Mouse (Mus musculus) heart, postnatal 4 days (tissue): Measurements from ENCODE around the gene Fblim1. TPM values are rescaled to one million over a fixed set of nuclear protein-coding genes. Genes with fewer than 3 reads are reported as not detected.

ENCODE experiments used
- DNase-seq: peaks from one replicate; pipeline ENCODE4 v3.0.0; 2021
- total RNA-seq, 2 experiments: library from RNA; stranded (reverse); gene quantifications; 2 replicates each; pipeline ENCODE4 v1.2.3; 2021

Fblim1 gene
- total RNA-seq: 100 to 1,000 TPM; 122 to 145 TPM

- peak; percentile 5 for DNase-seq
Measured at GRCm38 (mm10) chr4:141605861-141606260, at the start of gene Fblim1. Gene Fblim1, minus strand, starts transcription at chr4:141606096.

DNA sequence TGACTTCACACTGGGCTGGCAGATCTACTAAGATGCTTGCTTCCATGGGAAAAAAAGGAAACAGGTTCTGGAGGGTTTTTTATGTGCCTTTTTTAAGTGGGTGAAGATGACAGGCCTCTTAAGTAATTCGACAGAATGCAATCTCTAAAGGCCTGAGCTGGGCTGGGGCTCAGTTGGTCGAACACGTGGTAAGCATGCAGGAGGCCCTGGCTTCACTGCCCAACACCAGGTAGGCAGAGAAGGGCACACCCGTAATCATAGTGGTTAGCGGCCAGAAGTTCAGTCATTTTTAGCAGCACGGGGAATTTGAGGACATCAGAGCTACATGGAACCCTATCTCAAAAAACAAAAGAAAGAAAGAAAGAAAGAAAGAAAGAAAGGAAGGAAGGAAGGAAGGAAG is 48.6 kb upstream of the Fblim1 start:
- DNase-seq: no peak

DNA sequence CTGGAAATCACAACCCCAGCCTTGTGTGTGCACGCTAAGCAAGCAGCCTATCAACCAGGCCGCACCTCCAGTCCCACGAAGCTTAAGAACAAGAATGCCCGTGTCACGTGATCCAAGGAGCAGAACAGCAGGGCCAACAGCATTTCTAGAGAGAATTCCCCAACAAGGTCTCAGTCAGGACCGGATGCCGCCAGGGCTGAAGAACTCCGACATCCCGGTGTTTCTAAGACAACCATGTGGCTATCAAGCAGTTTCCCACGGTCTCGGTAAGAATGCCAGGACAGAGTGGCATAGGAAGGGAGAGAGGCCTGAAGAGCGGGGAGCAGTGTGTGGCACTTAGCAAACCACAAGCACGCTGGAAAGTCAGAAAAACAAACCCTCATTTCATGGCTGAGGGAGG is 47.9 kb upstream of the Fblim1 start:
- DNase-seq: no peak

DNA sequence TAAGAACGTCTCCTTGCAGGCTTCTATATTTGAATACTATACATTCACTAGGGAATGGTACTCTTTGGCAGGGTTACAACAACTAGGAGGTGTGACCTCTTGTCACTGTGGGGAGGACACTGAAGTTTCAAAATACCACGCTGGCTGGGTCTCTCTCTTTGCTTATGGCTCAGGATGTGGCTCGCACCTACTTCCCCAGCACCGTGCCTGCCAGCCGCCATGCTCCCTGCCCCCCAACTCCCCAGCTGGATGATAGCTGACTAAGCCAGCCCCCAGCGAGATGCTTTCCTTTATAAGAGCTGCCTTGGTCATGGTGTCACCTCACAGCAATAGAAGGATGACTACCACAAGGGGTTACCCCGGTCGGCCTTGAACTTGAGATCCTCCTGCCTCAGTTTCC is 47.1 kb upstream of the Fblim1 start:
- DNase-seq: no peak

GRCm38 (mm10) chr4:141651944-141652343 is 46.0 kb upstream of the Fblim1 start:
- no peak for DNase-seq

GRCm38 (mm10) chr4:141651286-141651685 is 45.4 kb upstream of the Fblim1 start:
- no peak for DNase-seq

- peak; percentile 61 for DNase-seq
Measured at GRCm38 (mm10) chr4:141649244-141649643, 43.3 kb upstream of the Fblim1 start.

DNA sequence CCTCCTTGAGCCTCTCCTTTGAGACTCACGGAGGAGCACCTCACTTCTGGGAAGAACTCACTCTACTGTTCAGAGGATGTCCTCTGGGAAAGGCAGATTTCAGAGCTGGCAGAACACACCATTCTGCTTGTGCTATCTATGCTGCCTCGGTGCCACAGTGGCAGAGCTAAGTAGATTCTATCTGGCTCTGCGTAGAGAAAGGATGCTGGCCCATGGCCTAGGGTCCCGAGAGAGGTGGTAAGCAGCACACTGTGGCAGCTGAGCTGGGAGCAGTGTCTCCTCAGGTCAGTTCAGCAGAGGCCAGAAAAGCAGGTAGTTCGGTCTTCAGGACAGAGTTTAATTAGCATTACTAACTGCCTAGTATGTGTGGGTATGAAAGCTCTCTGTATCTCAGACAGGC is 42.4 kb upstream of the Fblim1 start:
- DNase-seq: no peak

DNA sequence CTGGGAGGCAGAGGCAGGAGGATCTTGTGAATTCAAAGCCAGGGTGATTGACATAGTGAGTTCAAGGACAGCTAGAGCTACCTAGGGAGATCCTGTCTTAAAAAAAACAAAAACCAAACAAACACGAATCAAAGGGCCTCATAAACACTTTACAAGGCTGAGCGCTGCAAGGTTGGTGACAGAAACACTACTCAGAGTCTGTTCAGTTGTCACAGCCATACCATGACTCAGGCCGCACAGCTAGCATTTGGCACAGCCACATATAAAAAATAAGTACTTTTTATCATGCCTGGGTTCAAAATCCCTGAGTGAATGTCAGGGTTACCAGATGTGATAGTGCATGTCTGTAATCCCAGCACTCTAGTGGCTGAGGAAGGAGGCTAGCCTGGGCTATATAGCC is 41.3 kb upstream of the Fblim1 start:
- no peak for DNase-seq

- DNase-seq: no peak
Measured at GRCm38 (mm10) chr4:141645988-141646387, 40.1 kb upstream of the Fblim1 start.

DNA sequence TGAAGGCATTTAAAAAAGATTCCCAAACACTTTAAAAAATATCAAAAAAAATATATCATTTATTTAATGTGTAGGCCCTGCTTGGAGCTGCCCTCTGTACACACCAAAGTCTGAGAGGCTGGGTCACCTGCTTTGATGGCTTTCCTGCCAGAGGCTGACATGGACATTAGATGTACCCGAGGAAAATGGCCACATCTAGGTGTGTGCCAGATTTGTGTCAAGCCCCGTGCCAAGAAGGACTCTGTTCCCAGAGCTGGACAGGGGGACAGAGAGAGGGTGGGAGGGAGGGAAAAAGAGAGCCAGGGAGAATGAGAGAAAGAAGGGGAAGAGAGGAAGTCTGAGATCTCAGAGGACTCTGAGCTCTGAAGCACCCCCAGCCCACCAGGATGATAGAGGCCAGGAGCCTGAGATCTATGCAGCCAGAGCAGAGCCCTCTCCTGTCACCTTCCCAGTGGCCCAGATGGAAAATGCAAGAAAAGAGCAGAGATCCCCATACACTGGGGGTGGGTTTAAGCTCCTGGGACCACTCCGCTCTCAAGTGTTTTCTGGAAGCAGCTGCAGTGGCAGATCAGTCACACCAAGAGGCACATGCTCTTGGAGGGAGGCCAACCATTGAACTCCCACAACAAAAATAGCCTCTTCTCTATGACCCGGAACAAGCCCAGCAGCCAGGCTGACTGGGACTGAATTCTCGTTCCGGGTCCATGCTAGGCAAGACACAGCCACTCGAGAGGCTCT is 37.4 kb upstream of the Fblim1 start:
- DNase-seq: peak; percentile 87

DNA sequence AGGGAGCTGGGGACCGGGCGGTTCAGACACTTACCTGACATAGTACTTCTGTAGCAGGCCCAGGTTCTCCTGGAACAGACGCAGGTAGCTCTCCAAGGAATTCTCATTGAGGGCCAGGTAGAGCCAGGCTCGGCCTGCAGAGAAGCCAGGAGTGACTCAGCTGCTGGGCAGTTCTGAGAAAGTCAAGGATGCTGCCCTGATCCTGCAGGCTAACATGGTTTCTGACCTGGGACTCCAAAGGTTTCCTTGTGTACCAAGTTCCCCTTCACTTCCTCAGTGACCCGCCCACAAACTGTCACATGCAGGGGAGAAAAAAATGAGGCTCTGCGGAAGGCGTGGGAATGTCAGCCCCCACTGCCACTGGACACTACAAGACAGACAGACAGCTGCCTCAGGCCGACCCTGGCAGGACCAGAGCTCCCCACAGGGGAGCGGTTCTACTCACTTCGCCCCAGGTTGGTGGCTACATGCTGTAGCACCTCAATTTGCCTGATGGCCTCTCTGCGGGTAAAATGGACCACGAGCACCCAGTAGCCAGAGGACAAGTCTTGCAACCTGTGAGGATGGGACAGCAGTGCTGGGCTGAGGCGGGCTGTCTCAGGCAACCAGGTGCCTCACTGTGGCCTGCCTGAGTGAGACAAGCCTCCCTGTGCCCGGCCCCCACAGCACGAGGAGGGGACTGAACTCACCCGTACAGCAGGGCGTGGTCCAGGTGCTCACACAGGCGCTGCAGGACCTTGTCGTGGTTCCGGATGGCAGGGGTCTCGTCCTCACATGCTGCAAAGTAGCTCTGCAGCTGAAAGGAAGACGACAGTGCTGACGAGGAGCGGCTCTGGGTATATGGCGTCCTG is 36.3 kb upstream of the Fblim1 start:
- DNase-seq: no peak

GRCm38 (mm10) chr4:141641353-141641771 is 35.5 kb upstream of the Fblim1 start:
- DNase-seq: peak; percentile 46

DNA sequence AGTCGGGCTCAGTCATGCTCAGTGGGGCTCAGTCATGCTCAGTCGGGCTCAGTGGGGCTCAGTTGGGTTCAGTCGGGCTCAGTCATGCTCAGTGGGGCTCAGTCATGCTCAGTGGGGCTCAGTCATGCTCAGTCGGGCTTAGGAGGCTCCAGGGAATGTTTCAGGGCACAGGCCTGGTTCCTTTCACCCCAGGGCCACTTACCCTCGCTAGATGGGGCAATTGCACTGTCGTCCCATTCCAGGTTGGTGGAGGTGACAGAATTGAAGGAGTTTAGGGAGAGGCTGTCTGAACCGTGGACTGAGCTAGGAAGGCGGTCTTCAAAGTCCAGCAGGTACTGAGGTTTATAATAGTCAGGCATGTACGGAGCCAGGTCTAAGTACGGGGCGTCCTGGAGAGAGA is 33.6 kb upstream of the Fblim1 start:
- no peak for DNase-seq

GRCm38 (mm10) chr4:141636693-141637092 is 30.8 kb upstream of the Fblim1 start:
- no peak for DNase-seq

DNA sequence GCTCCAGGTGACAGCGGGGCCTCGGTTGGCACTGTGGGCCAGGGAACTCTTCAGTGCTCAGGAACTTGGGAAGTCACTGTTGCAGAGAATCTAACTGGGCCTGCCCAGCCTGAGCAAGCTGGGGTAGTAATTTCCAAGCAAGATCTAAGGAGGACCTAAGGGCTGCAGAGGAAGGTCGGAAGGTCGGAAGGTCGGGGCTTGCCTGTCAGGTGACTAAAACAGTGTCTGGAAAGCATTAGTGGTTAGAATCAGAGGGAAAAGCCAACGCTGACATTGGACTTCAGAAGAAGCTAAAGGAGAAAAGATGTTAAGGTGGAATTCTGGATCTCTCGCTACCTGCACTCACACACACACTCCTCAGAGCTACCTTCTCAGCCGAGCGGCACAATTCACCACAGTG is 30.1 kb upstream of the Fblim1 start:
- DNase-seq: no peak

DNA sequence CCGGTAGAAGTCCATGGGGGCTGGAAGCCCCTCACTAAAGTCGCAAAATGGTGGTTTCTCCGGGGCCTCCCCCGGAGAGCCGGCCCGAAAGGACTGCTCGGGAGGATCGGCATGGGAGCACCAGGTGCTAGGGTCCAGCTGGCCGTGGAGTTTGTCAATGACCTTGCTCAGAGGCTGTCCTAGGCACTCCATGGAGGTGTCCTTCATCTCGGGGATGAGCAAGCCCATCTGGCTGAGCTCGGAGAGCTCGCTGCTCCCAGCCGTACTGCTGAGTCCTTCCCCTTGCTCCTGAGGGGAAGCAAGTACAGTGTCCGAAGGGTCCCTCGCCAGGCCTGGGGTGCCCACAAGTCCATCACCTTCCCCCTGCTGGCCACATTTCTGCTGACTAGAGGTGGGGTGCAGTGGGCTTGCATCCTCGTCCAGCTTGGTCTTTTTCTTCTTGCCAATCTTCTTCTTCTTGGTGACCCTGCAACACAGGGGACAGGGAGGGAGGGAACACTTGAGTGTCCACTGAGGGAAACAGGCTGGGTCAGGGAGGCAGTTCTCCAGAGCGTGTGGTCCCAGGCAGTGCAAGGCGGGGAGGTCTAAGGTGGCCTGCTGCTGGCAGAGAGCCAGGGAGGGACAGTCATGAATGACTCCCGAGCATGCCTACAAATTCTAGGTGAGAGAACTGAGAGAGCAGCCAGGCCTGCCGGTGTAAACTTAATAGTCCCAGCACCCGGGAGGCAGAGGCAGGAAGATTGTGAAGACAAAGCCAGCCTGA is 26.4 kb upstream of the Fblim1 start:
- no peak for DNase-seq

DNA sequence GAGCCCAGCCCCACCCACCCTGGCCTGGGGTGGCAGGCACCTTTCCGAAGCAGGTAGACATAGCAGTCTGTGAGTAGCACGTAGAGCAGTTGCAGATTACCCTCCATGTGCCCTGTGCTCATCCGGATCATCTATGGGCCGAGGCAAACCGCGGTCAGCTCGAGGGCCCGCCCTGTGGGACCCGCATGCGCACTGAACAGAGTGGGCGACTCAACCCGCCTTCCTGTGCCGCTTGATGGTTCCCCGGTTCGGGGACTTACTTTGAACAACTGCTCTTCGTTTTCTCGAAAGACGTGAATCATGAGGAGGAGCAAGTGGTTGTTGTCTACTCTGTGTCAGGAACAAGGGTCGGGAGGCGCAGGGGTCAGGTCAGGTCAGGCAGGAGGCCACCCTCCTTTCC is 25.4 kb upstream of the Fblim1 start:
- no peak for DNase-seq

- no peak for DNase-seq
Measured at GRCm38 (mm10) chr4:141630021-141630420, 24.1 kb upstream of the Fblim1 start.

DNA sequence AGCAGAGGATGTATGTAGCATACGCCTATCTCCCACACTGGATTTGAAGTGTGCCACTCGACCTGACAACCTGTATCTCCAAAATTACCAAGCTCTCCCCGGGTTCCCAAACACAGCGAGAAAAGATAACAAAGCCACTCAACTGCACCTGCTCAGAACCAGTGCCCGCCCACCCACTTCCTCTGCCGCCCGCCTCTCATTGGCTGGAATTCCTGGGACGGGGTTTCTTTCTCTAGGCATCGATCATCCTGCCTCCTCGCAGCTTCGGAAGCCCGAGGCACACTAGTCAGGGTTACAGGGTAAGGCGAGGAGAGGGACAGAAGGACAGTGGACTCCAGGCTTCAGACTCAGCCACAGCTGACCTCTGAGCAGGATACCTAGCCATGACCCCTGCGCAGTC is 22.8 kb upstream of the Fblim1 start:
- no peak for DNase-seq

DNA sequence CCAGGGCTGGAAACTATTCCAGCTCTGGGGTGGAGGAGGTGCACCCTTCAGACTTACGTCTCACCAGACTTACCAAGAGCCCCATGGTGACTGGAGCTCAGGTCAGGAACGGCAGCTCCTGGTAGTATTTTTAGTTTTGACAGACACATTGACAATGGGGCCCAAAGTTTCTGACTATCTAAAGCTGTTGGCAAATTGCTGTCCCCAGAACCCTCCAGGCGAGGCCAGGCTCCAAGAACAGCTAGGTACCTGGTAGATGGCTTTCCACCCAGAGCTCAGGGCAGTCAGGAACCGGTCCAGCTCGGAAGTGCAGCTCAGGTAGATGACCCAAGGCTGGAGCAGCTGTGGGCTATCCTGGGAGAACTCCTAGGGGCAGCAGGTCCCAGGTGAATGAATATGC is 21.6 kb upstream of the Fblim1 start:
- DNase-seq: no peak

DNA sequence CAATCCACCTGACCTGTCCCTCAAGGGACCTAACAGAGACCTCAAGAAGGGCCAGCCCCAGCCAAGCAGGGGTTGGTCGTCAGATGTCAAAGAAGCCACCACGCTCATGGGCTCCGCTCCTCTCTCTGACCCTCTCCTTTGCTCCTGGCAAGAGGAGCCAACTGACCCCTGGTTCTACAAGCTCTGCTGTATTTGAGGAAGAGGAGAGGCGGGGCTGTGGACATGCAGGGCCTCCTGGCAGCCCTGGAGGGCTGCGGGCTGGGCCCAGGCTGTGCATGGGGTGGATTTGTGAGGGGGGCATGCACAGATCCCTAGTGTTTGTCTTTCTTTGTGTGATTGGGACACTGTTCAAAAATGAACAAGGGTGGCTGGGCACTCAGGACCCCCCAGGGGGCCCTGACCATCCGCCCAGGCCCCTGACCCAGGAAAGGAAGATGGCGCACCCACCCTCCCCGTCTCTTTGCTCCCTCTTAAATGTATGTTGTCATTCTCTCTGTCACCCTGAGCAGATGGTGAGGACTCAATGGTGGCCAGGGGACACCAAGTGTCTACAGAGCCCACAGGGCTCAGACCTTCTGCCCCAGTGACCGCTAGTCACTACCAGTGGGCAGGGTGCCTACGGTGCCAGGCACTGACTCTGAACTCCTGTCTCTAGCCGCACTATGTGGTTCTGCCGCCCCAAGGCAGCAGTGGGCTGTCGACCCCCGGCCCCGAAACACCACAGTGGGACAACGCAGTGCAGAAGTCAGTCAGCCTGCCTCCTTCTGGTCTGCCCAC is 20.1 kb upstream of the Fblim1 start:
- DNase-seq: no peak
